Mouse (Mus musculus) midbrain, embryonic 13.5 days (tissue): ENCODE measurements at regions not wholly inside any gene's neighbourhood (a gene's known extent, or its start where the extent isn't known, plus 50 kb on each side); places are given as distances from the start of the nearest gene placed in this dataset.

Experiments
- ATAC-seq: fragments of 200-750 bp; cut with Nextera tagmentation; 2 replicates; pipeline ENCODE4 v1.8.0; 2017; ENCODE audit warnings: mild to moderate bottlenecking, moderate TSS enrichment, moderate library complexity
- H3K27ac ChIP-seq: fragments of 300-500 bp; sonication (generic); 2 replicates; pipeline ENCODE4 v1.5.1; 2015; ENCODE audit warnings: inconsistent platforms, mild to moderate bottlenecking, moderate library complexity
- H3K27me3 ChIP-seq: fragments of 300-500 bp; sonication (generic); 2 replicates; pipeline ENCODE4 v1.6.1; 2015; ENCODE audit warnings: mild to moderate bottlenecking, inconsistent platforms
- H3K36me3 ChIP-seq: fragments of 300-500 bp; sonication (generic); 2 replicates; pipeline ENCODE4 v1.6.1; 2015; ENCODE audit warnings: mild to moderate bottlenecking, inconsistent platforms
- H3K4me1 ChIP-seq: fragments of 300-500 bp; sonication (generic); replicated peaks from 2 replicates; pipeline ENCODE4 v1.6.1; 2015; ENCODE audit warnings: inconsistent platforms
- H3K4me2 ChIP-seq: fragments of 300-500 bp; sonication (generic); replicated peaks from 2 replicates; pipeline ENCODE4 v1.6.1; 2015; ENCODE audit warnings: moderate library complexity, mild to moderate bottlenecking, inconsistent platforms
- H3K4me3 ChIP-seq: fragments of 300-500 bp; sonication (generic); replicated peaks from 2 replicates; pipeline ENCODE4 v1.5.1; 2015; ENCODE audit warnings: mild to moderate bottlenecking, inconsistent platforms
- H3K9ac ChIP-seq: fragments of 300-500 bp; sonication (generic); replicated peaks from 2 replicates; pipeline ENCODE4 v1.6.1; 2015; ENCODE audit warnings: mild to moderate bottlenecking, inconsistent platforms
- H3K9me3 ChIP-seq: fragments of 300-500 bp; sonication (generic); 2 replicates; pipeline ENCODE4 v1.6.1; 2016; ENCODE audit warnings: mild to moderate bottlenecking, inconsistent platforms
- WGBS: fragments of 180-500 bp; shearing (Covaris S2); methylation state at CpG from one replicate; pipeline ENCODE4 v1.1.7; 2015; 5-methylcytosine and 5-hydroxymethylcytosine counted together

GRCm38 (mm10) chr3:70145728-70146127 lies 138.3 kb downstream of the Otol1 start:
- no peak overlapping the region for H3K27ac ChIP-seq
- H3K4me1 ChIP-seq, result no peaks in the 10 kb centered on the region
- H3K36me3 ChIP-seq, result no peaks in the 10 kb centered on the region
- H3K9me3 ChIP-seq, result no peaks in the 10 kb centered on the region
- H3K4me2 ChIP-seq, result no peak overlapping the region
- H3K9ac ChIP-seq, result no peak overlapping the region
- H3K27me3 ChIP-seq, result no peaks in the 10 kb centered on the region
- WGBS, result 85% methylated on average over 1 of the region's 1 CpGs
- no peak for ATAC-seq
- H3K4me3 ChIP-seq, result no peak overlapping the region

- 76% methylated on average over 5 of the region's 5 CpGs for WGBS
- no peak overlapping the region for H3K9ac ChIP-seq
- no peaks in the 10 kb centered on the region for H3K27me3 ChIP-seq
- no peak overlapping the region for H3K4me3 ChIP-seq
- no peaks in the 10 kb centered on the region for H3K9me3 ChIP-seq
- ATAC-seq, result no peak
- no peak overlapping the region for H3K27ac ChIP-seq
- no peaks in the 10 kb centered on the region for H3K36me3 ChIP-seq
- no peak overlapping the region for H3K4me2 ChIP-seq
- no peaks in the 10 kb centered on the region for H3K4me1 ChIP-seq
Measured at GRCm38 (mm10) chr3:70151156-70151555, 143.7 kb downstream of the Otol1 start.

- Histone ChIP-seq H3K4me3 (no peak overlapping the region), H3K4me1 (peaks cover 2% of the 10 kb centered on the region; the same call in 1 of the 2 replicates), H3K4me2 (no peak overlapping the region), H3K36me3 (no peaks in the 10 kb centered on the region), H3K27me3 (no peaks in the 10 kb centered on the region), H3K9me3 (no peaks in the 10 kb centered on the region), H3K9ac (no peak overlapping the region), H3K27ac (no peak overlapping the region)
- WGBS, result 42% methylated on average over 9 of the region's 9 CpGs
- peak; percentile 69; the same call in 1 of the 2 replicates for ATAC-seq
Measured at GRCm38 (mm10) chr3:70160043-70160442, 152.6 kb downstream of the Otol1 start.

GRCm38 (mm10) chr3:70171667-70172066 lies 164.3 kb downstream of the Otol1 start:
- Histone ChIP-seq H3K36me3 (no peaks in the 10 kb centered on the region), H3K9me3 (no peaks in the 10 kb centered on the region), H3K9ac (no peak overlapping the region), H3K4me3 (no peak overlapping the region), H3K4me2 (no peak overlapping the region), H3K4me1 (no peaks in the 10 kb centered on the region), H3K27ac (no peak overlapping the region), H3K27me3 (no peaks in the 10 kb centered on the region)
- 58% methylated on average over 4 of the region's 4 CpGs for WGBS
- no peak for ATAC-seq

- 0 out of 2 replicates have a peak, but pooled peaks have one; percentile 37 for ATAC-seq
- WGBS, result 83% methylated on average over 1 of the region's 1 CpGs
Measured at GRCm38 (mm10) chr3:70176391-70176790, 169.0 kb downstream of the Otol1 start.

GRCm38 (mm10) chr3:70181611-70182010 lies 174.2 kb downstream of the Otol1 start:
- no peaks in the 10 kb centered on the region for H3K4me1 ChIP-seq
- 76% methylated on average over 3 of the region's 3 CpGs for WGBS
- H3K27me3 ChIP-seq, result no peaks in the 10 kb centered on the region
- H3K27ac ChIP-seq, result no peak overlapping the region
- H3K9me3 ChIP-seq, result no peaks in the 10 kb centered on the region
- no peak for ATAC-seq
- H3K4me2 ChIP-seq, result no peak overlapping the region
- no peak overlapping the region for H3K4me3 ChIP-seq
- H3K9ac ChIP-seq, result no peak overlapping the region
- no peaks in the 10 kb centered on the region for H3K36me3 ChIP-seq

More at GRCm38 (mm10) chr3:70176391-70176790, 169.0 kb downstream of the Otol1 start:
- H3K27me3 ChIP-seq, result no peaks in the 10 kb centered on the region
- no peak overlapping the region for H3K4me2 ChIP-seq
- no peaks in the 10 kb centered on the region for H3K36me3 ChIP-seq
- no peak overlapping the region for H3K4me3 ChIP-seq
- H3K4me1 ChIP-seq, result no peaks in the 10 kb centered on the region
- H3K9ac ChIP-seq, result no peak overlapping the region
- H3K27ac ChIP-seq, result no peak overlapping the region
- H3K9me3 ChIP-seq, result no peaks in the 10 kb centered on the region

GRCm38 (mm10) chr3:70190741-70191140 lies 183.3 kb downstream of the Otol1 start:
- H3K9me3 ChIP-seq, result no peaks in the 10 kb centered on the region
- H3K4me2 ChIP-seq, result no peak overlapping the region
- no peaks in the 10 kb centered on the region for H3K27me3 ChIP-seq
- H3K4me3 ChIP-seq, result no peak overlapping the region
- ATAC-seq, result no peak
- H3K36me3 ChIP-seq, result no peaks in the 10 kb centered on the region
- H3K4me1 ChIP-seq, result no peaks in the 10 kb centered on the region
- H3K9ac ChIP-seq, result no peak overlapping the region
- H3K27ac ChIP-seq, result no peak overlapping the region

GRCm38 (mm10) chr3:70196671-70197070 lies 189.3 kb downstream of the Otol1 start:
- Histone ChIP-seq H3K4me2 (no peak overlapping the region), H3K4me3 (no peak overlapping the region), H3K9me3 (no peaks in the 10 kb centered on the region), H3K36me3 (no peaks in the 10 kb centered on the region), H3K9ac (no peak overlapping the region), H3K27ac (no peak overlapping the region), H3K4me1 (peaks cover 10% of the 10 kb centered on the region; the same call in 1 of the 2 replicates), H3K27me3 (no peaks in the 10 kb centered on the region)
- ATAC-seq, result no peak
- 91% methylated on average over 3 of the region's 3 CpGs for WGBS

GRCm38 (mm10) chr3:70198890-70199289 lies 191.5 kb downstream of the Otol1 start:
- no peak overlapping the region for H3K4me3 ChIP-seq
- no peak overlapping the region for H3K27ac ChIP-seq
- H3K9me3 ChIP-seq, result no peaks in the 10 kb centered on the region
- H3K27me3 ChIP-seq, result no peaks in the 10 kb centered on the region
- peak; percentile 50; the same call in 1 of the 2 replicates for ATAC-seq
- H3K4me2 ChIP-seq, result no peak overlapping the region
- H3K9ac ChIP-seq, result no peak overlapping the region
- WGBS, result 42% methylated on average over 3 of the region's 3 CpGs
- peaks cover 10% of the 10 kb centered on the region; the same call in 1 of the 2 replicates for H3K4me1 ChIP-seq
- no peaks in the 10 kb centered on the region for H3K36me3 ChIP-seq

- no peaks in the 10 kb centered on the region for H3K9me3 ChIP-seq
- no peak overlapping the region for H3K4me3 ChIP-seq
- ATAC-seq, result no peak
Measured at GRCm38 (mm10) chr3:70201334-70201943, 194.0 kb downstream of the Otol1 start.

GRCm38 (mm10) chr3:70215195-70215594 lies 207.8 kb downstream of the Otol1 start:
- Histone ChIP-seq H3K36me3 (no peaks in the 10 kb centered on the region), H3K4me3 (no peak overlapping the region), H3K9me3 (no peaks in the 10 kb centered on the region), H3K4me2 (no peak overlapping the region), H3K27me3 (no peaks in the 10 kb centered on the region), H3K4me1 (no peaks in the 10 kb centered on the region), H3K27ac (no peak overlapping the region), H3K9ac (no peak overlapping the region)
- ATAC-seq, result no peak
- 94% methylated on average over 3 of the region's 3 CpGs for WGBS

More at GRCm38 (mm10) chr3:70201334-70201943, 194.0 kb downstream of the Otol1 start:
- Histone ChIP-seq H3K4me2 (no peak overlapping the region), H3K27me3 (no peaks in the 10 kb centered on the region), H3K36me3 (no peaks in the 10 kb centered on the region), H3K27ac (no peak overlapping the region), H3K4me1 (peaks cover 10% of the 10 kb centered on the region; the same call in 1 of the 2 replicates), H3K9ac (no peak overlapping the region)
- WGBS, result 83% methylated on average over 3 of the region's 3 CpGs

GRCm38 (mm10) chr3:70216096-70216495 lies 208.7 kb downstream of the Otol1 start:
- Histone ChIP-seq H3K27me3 (no peaks in the 10 kb centered on the region), H3K4me2 (no peak overlapping the region), H3K9ac (no peak overlapping the region), H3K4me1 (no peaks in the 10 kb centered on the region), H3K27ac (no peak overlapping the region), H3K4me3 (no peak overlapping the region), H3K36me3 (no peaks in the 10 kb centered on the region), H3K9me3 (no peaks in the 10 kb centered on the region)
- no peak for ATAC-seq
- 59% methylated on average over 1 of the region's 1 CpGs for WGBS
